Mouse (Mus musculus): ENCODE data around the gene Mmp28. TPM values are rescaled to one million over a fixed set of nuclear protein-coding genes. Genes with fewer than 3 reads are reported as not detected.

Mmp28 gene
- polyA plus RNA-seq, 1 experiment = 9.1 TPM

DNA sequence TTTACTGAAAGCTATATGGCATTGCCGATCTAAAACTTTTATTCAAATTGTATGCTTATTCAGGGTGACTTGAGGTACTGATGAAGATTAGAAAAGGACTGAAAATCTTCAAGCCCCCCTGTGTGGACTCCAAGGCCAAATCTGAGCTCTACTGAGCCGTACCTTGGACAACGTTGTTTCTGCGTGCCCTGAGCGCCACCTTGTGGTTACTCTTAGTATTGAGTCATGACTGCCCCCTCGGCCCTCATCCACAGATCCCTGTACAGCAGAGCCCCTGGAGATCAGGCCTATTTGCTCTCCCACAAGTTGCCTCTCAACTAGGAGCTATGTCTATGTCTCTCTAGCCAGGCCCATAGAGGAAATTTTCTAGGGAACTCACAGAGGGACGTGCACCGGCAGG lies 38.2 kb downstream of the Mmp28 start:
- TF ChIP-seq CTCF (IDR thresholded peaks at IDR 0.05; ENCODE audit: borderline replicate concordance, extremely low read depth, insufficient read depth, insufficient read length) (peak; percentile 97), POLR2A (IDR thresholded peaks at IDR 0.05; ENCODE audit: borderline replicate concordance, extremely low read depth, insufficient read depth, insufficient read length, poor library complexity, severe bottlenecking) (no peak)
- DNase-seq (ENCODE audit: low read depth) = peak; percentile 80

DNA sequence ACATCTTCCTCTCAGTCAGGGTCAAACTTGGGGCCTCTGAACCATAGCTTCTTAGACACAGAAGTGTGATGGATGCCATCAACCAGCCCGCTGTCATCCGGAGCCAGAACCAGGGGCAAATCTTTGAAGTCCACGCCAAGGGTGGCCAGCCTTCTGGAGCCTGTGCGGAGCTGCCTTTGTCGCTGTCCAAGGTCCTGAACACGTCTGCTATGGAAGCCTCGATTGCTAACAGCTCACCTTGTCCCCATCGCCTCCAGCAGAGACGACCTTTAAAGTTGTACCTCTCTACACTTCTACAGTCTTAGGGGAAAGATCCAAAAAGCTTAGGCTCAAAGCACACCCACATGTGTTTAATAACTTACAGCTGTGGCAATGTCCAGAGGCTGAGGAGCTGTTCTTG lies 41.6 kb downstream of the Mmp28 start:
- DNase-seq (ENCODE audit: low read depth) = peak; percentile 39
- no peak for TF ChIP-seq CTCF (IDR thresholded peaks at IDR 0.05; ENCODE audit: borderline replicate concordance, extremely low read depth, insufficient read depth, insufficient read length)
- TF ChIP-seq POLR2A (IDR thresholded peaks at IDR 0.05; ENCODE audit: borderline replicate concordance, extremely low read depth, insufficient read depth, insufficient read length, poor library complexity, severe bottlenecking) = no peak

DNA sequence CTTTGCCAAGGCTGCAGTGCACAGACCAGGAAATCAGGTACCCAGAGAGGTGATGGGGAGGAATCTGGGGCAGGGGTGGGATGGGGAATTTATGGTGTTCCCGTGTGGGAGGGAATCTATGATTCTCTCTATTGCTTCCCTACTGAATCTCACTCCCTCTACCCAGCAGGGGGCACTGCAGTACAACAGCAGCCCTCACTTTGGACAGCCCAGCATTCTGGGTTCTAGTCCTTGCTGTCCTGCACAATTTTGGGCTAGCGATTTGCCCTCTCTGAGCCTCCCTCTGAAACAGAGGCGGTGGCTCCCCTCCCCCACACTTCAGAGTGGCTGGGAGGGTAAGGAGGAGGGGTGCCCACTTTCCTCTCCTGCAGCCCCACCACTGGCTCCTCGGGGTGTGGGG lies 42.5 kb downstream of the Mmp28 start:
- DNase-seq (ENCODE audit: low read depth) = no peak
- TF ChIP-seq CTCF (IDR thresholded peaks at IDR 0.05; ENCODE audit: borderline replicate concordance, extremely low read depth, insufficient read depth, insufficient read length) (peak; percentile 52; the same call in 1 of the 2 replicates), POLR2A (IDR thresholded peaks at IDR 0.05; ENCODE audit: borderline replicate concordance, extremely low read depth, insufficient read depth, insufficient read length, poor library complexity, severe bottlenecking) (no peak)

DNA sequence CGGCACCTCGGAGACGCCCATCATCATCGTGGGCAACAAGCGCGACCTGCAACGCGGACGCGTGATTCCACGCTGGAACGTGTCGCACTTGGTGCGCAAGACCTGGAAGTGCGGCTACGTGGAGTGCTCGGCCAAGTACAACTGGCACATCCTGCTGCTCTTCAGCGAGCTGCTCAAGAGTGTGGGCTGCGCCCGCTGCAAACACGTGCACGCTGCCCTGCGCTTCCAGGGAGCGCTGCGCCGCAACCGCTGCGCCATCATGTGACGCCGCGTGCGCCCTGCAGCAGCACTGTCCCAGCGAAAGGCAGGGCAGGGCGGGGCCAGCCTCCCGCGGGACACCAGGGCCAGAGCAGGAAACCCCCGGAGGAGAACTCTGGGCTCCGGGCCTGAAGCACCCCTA lies 44.3 kb downstream of the Mmp28 start:
- TF ChIP-seq CTCF (IDR thresholded peaks at IDR 0.05; ENCODE audit: borderline replicate concordance, extremely low read depth, insufficient read depth, insufficient read length) (no peak), POLR2A (IDR thresholded peaks at IDR 0.05; ENCODE audit: borderline replicate concordance, extremely low read depth, insufficient read depth, insufficient read length, poor library complexity, severe bottlenecking) (no peak)
- peak; percentile 72 for DNase-seq (ENCODE audit: low read depth)

DNA sequence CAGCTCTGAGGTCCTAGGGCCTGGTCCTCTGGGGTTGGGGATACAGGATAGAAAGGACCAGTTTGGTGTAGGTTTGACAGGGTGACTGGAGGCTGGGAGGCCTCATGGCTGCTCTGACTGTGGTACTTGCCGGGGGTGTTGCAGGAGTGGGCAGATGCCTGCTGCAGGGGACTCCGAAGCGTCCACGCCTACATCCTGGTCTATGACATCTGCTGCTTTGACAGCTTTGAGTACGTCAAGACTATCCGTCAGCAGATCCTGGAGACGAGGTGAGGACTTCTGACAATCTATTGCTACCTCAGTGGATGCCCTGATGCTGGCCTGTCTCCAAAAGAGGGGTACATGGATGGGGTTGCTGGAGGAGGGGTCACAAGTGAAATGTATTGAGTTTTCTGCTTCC lies 45.2 kb downstream of the Mmp28 start:
- TF ChIP-seq CTCF (IDR thresholded peaks at IDR 0.05; ENCODE audit: borderline replicate concordance, extremely low read depth, insufficient read depth, insufficient read length) (no peak), POLR2A (IDR thresholded peaks at IDR 0.05; ENCODE audit: borderline replicate concordance, extremely low read depth, insufficient read depth, insufficient read length, poor library complexity, severe bottlenecking) (no peak)
- DNase-seq (ENCODE audit: low read depth) = no peak

DNA sequence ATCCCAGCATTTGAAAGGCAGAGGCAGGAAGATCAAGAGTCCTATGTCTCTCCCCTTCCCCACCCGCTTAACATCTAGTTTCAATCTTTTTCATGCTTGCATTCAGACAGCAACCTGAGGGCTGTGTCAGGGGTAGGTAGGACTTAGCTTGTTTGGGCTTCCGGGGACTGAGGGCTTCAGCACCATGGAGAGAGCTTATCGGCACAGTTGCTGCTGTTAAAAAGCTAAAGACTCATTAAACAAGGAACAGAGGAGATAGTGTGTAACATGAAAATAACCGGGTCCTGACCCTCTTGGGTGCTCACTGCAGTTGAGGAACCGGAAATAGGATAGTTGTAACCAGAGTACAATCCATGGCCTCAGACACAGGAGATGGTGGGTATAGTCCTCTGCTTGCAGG lies 45.8 kb downstream of the Mmp28 start:
- no peak for TF ChIP-seq POLR2A (IDR thresholded peaks at IDR 0.05; ENCODE audit: borderline replicate concordance, extremely low read depth, insufficient read depth, insufficient read length, poor library complexity, severe bottlenecking)
- no peak for TF ChIP-seq CTCF (IDR thresholded peaks at IDR 0.05; ENCODE audit: borderline replicate concordance, extremely low read depth, insufficient read depth, insufficient read length)
- DNase-seq (ENCODE audit: low read depth) = peak; percentile 69

DNA sequence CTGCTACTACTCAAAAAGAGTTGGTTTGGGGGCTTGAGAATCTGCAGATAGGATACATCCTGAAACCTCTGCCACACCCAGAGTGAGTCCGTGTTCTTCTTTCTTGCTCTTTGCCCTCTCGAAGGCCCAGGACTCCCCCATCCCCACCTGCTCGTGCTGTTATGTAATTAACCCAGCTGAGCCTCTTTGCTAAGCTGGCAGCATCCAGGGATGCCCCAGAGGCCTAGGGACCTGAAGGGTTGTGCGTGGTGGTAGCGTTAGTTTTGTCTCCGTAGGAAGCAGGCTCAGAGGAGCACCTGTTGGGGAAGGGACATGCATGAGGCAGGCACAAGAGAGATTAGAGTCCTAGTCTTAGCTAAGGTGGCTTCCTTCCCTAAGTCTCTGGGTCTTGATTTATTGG lies 52.4 kb downstream of the Mmp28 start:
- DNase-seq (ENCODE audit: low read depth) = no peak
- TF ChIP-seq POLR2A (IDR thresholded peaks at IDR 0.05; ENCODE audit: borderline replicate concordance, extremely low read depth, insufficient read depth, insufficient read length, poor library complexity, severe bottlenecking) = no peak

DNA sequence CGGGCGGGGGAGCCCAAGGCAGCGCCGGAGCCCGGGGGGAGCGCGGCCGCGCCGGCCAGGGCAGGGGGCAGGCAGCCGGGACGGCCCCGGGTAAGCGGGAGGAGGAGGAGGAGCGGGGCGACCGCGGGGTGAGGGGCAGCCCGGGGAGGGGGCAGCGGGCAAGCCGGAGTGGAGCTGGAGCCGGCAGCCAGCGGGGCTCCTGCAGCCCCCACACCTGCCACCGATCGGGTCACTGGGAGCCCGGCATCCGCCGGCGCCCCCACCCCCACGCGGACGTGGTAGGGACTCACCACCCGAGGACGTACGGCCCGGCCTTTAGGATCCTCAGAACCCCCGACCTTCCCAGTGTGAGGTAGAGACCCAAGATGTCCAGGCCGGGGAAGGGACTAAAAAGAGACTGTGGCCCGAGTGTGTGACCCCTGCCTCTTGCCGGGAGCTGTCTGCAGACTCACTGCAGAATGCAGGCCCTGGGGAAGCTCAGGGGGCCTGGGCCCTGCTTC lies 53.0 kb downstream of the Mmp28 start:
- peak; percentile 22 for DNase-seq (ENCODE audit: low read depth)
- TF ChIP-seq CTCF (IDR thresholded peaks at IDR 0.05; ENCODE audit: borderline replicate concordance, extremely low read depth, insufficient read depth, insufficient read length) (no peak), POLR2A (IDR thresholded peaks at IDR 0.05; ENCODE audit: borderline replicate concordance, extremely low read depth, insufficient read depth, insufficient read length, poor library complexity, severe bottlenecking) (no peak)

DNA sequence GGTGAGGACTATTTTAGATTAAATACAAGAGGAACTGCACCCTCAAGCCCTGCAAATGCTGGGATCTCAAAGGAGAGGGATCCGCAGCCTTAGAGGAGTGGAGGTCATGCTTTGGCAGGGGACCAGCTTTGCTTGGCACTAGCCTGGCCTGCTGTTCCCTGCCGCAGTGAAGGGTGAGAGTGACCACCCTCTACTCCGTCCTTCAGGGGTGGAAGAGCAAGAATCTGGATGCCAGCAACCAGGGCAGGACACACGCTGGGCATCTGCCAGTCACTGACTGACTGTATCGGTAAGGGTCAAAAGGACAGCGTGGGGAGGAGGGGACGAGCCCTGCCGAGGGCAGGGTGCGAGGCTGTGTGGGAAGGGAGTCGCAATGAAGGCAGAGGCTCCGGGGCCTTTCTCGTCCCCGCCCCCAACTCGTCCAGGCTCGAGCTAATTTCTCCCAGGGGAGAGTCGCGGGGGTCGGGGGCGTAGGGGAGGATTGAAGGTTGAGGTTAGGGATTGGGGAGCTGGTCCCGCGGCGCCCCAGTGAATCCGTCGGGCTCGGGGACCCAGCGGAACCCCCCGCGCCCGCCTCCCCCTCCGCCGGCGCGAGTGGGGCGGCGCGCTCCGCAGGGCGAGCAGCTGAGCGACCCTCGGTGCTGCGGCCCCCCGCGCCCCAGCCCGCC lies 53.6 kb downstream of the Mmp28 start, which contains the start of gene Rasl10b:
Gene Rasl10b, plus strand, starts transcription at position 51 of the 668 bp plus-strand sequence.
- peak; percentile 22; the same call in 1 of the 2 replicates for TF ChIP-seq POLR2A (IDR thresholded peaks at IDR 0.05; ENCODE audit: borderline replicate concordance, extremely low read depth, insufficient read depth, insufficient read length, poor library complexity, severe bottlenecking)
- TF ChIP-seq CTCF (IDR thresholded peaks at IDR 0.05; ENCODE audit: borderline replicate concordance, extremely low read depth, insufficient read depth, insufficient read length) = no peak
- DNase-seq (ENCODE audit: low read depth) = peak; percentile 64

DNA sequence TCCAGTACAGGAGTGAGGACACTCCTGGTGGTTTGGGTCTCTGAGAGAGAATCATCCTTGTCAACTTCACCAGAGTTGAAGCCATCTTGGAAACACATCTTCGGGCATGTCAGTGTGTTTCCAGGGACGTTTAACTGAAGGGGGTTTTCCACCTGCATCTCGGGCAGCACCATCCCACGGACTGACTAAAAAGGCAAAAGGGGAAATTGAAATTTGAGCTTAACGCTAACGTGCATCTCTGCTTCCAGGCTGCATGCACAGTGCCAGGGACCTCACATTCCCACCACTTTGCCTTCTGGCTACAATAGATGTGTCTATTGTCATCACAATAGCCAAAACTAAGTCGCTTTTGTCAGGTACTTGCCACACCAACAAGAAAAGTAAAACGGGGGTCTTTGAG lies 54.6 kb downstream of the Mmp28 start:
- DNase-seq (ENCODE audit: low read depth) = no peak
- TF ChIP-seq CTCF (IDR thresholded peaks at IDR 0.05; ENCODE audit: borderline replicate concordance, extremely low read depth, insufficient read depth, insufficient read length) = no peak
- no peak for TF ChIP-seq POLR2A (IDR thresholded peaks at IDR 0.05; ENCODE audit: borderline replicate concordance, extremely low read depth, insufficient read depth, insufficient read length, poor library complexity, severe bottlenecking)

DNA sequence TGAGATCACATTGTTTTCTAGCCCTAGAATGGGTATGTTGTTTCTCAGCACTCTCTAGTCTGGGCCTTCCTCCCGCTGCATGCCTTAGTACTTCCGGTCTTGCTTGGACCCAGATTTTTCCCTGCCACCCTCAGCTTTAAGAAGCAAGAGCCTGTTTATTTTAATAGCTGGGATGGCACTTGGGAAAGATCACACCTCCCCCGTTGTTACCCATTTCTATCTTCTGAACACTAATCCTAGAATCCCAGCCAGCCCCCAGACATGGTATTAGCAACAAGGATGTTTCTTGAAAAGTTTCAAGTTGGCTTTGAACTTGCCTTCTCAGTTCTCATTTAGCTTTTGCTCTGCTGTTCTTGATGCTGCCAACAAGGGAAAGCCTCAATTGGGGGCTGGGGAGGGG lies 56.5 kb downstream of the Mmp28 start:
- no peak for DNase-seq (ENCODE audit: low read depth)
- no peak for TF ChIP-seq CTCF (IDR thresholded peaks at IDR 0.05; ENCODE audit: borderline replicate concordance, extremely low read depth, insufficient read depth, insufficient read length)
- TF ChIP-seq POLR2A (IDR thresholded peaks at IDR 0.05; ENCODE audit: borderline replicate concordance, extremely low read depth, insufficient read depth, insufficient read length, poor library complexity, severe bottlenecking) = no peak

DNA sequence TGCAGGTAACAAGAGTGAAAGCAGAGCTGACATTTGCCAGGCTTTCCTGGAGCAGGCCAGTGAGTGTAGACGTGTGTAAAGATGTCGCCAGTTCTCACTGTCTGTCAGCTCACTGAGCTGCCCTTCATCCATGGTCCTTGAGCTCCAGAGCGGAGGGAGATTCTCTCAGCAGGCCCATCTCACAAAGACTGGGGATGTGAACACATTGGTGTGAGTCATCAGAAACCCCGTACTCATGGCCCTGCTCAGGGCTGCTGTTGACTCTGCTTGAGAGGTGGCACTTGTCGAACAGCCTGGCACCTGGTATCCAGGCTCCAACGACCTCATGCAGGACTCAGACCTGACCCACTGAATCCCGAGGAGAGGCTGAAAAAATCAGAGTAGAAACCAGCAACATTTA lies 59.1 kb downstream of the Mmp28 start:
- DNase-seq (ENCODE audit: low read depth) = no peak
- TF ChIP-seq CTCF (IDR thresholded peaks at IDR 0.05; ENCODE audit: borderline replicate concordance, extremely low read depth, insufficient read depth, insufficient read length) (no peak), POLR2A (IDR thresholded peaks at IDR 0.05; ENCODE audit: borderline replicate concordance, extremely low read depth, insufficient read depth, insufficient read length, poor library complexity, severe bottlenecking) (no peak)

Measured in brain, embryonic 14.5 days (tissue).